Mouse (Mus musculus) MEL (cell line): Measurements from ENCODE around the gene Cklf.

ENCODE experiments used
- CHD1 ChIP-seq: IDR thresholded peaks from 2 replicates; pipeline ENCODE4 v1.6.1; 2012; ENCODE audit warnings: low read depth, mild to moderate bottlenecking, inconsistent platforms, low read length, improper control_type of control experiment
- CTCF ChIP-seq, 3 experiments: IDR thresholded peaks in 2 of 3; conservative IDR thresholded peaks in 1 of 3; 2 replicates each; pipeline ENCODE4 v1.5.1; 2011 to 2012; ENCODE audit warnings: low read length in 3 of 3, low read depth in 2 of 3, mild to moderate bottlenecking in 2 of 3, improper control_type of control experiment in 1 of 3, inconsistent platforms in 1 of 3, mixed read lengths in 1 of 3, moderate library complexity in 1 of 3; ENCODE audit not compliant: control insufficient read depth in 1 of 3, insufficient read depth in 1 of 3, poor library complexity in 1 of 3, severe bottlenecking in 1 of 3
- ELF1 ChIP-seq: IDR thresholded peaks from 2 replicates; pipeline ENCODE4 v1.6.1; 2014; ENCODE audit warnings: low read depth, mild to moderate bottlenecking, inconsistent platforms, low read length, improper control_type of control experiment, moderate library complexity
- ETS1 ChIP-seq: IDR thresholded peaks from 2 replicates; pipeline ENCODE4 v1.6.1; 2012; ENCODE audit warnings: low read depth, mild to moderate bottlenecking, inconsistent platforms, low read length, improper control_type of control experiment, moderate library complexity
- MAX ChIP-seq: IDR thresholded peaks from 2 replicates; pipeline ENCODE4 v1.6.1; 2011; ENCODE audit warnings: low read length, improper control_type of control experiment
- NRF1 ChIP-seq: IDR thresholded peaks from 2 replicates; pipeline ENCODE4 v1.6.1; 2014; ENCODE audit warnings: low read depth, mild to moderate bottlenecking, inconsistent platforms, low read length, improper control_type of control experiment, moderate library complexity; ENCODE audit not compliant: poor library complexity, insufficient read depth, severe bottlenecking
- POLR2A ChIP-seq, 2 experiments: IDR thresholded peaks; 2 replicates each; pipeline ENCODE4 v1.6.1; 2011 to 2012; ENCODE audit warnings: low read length in 2 of 2, mild to moderate bottlenecking in 2 of 2, control low read depth in 1 of 2, improper control_type of control experiment in 1 of 2, low read depth in 1 of 2, moderate library complexity in 1 of 2; ENCODE audit not compliant: control insufficient read depth in 1 of 2, insufficient read depth in 1 of 2, poor library complexity in 1 of 2
- SIN3A ChIP-seq: IDR thresholded peaks from 2 replicates; pipeline ENCODE4 v1.6.1; 2012; ENCODE audit warnings: low read length, improper control_type of control experiment, inconsistent platforms
- USF1 ChIP-seq: IDR thresholded peaks from 2 replicates; pipeline ENCODE4 v1.6.1; 2014; ENCODE audit warnings: low read depth, mild to moderate bottlenecking, inconsistent platforms, low read length, improper control_type of control experiment, moderate library complexity

DNA sequence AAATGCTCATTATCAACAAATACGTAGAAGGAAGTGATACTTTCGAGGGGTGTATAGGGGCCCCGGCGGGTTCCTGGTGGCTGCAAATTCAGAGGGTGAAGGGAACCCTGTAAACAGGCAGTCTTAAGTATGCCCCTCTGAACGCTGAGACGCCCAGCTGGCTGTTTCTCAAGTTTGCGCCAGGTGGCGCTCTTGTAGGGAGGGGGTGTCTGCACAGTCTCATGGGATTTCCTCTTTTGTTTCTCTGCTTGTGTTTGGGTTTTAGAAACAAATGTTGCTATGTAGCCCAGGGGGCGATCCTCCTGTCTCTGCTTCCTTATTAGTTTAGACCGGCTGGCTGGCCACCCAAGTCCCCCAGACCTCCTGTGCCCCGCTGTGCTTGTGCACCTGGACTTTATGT is 31.6 kb upstream of the Cklf start:
- TF ChIP-seq CTCF (IDR thresholded peaks at IDR 0.05 in 2 of 3, conservative IDR thresholded peaks at IDR 0.05 in 1 of 3; ENCODE audit: control insufficient read depth in 1 of 3, insufficient read depth in 1 of 3, low read depth in 2 of 3, low read length in 3 of 3, poor library complexity in 1 of 3, severe bottlenecking in 1 of 3) (peak; percentile 81 to 90 (median 84)), SIN3A (peak; percentile 57; the same call in 1 of the 2 replicates), MAX (no peak), CHD1 (no peak), NRF1 (no peak), POLR2A (IDR thresholded peaks at IDR 0.05; ENCODE audit: control insufficient read depth in 1 of 2, insufficient read depth in 1 of 2, low read depth in 1 of 2, low read length in 2 of 2, poor library complexity in 1 of 2) (no peak), ETS1 (no peak), ELF1 (0 out of 2 replicates have a peak, but pooled peaks have one; percentile 13), USF1 (no peak)
